Mouse (Mus musculus): ENCODE results near the gene Zfp819.
"Not testable (repeated sequence)": the region's sequence is repeated elsewhere in the genome, so short reads cannot be mapped to it uniquely, and the experiment has no call there.

The Zfp819 gene

GRCm38 (mm10) chr7:43643046-43643652 is 36.2 kb downstream of the Zfp819 start:
- no peak for DNase-seq (ENCODE audit: low spot score in 2 of 2)

- no peak for DNase-seq (ENCODE audit: low spot score in 2 of 2)
These were observed 45.7 kb downstream of the Zfp819 start for GRCm38 (mm10) chr7:43652683-43653082.

- DNase-seq (ENCODE audit: low spot score in 2 of 2), result no peak
These were observed 47.5 kb downstream of the Zfp819 start for GRCm38 (mm10) chr7:43654519-43654918.

GRCm38 (mm10) chr7:43656232-43656631 is 49.3 kb downstream of the Zfp819 start:
- no peak for DNase-seq (ENCODE audit: low spot score in 2 of 2)

- DNase-seq (ENCODE audit: low spot score in 2 of 2), result no peak
These were observed 53.0 kb downstream of the Zfp819 start, which contains the start of gene Siglece for GRCm38 (mm10) chr7:43660002-43660401. Gene Siglece (minus strand): TSS chr7:43660161.

- no peak for DNase-seq (ENCODE audit: low spot score in 2 of 2)
These were observed 55.8 kb downstream of the Zfp819 start for GRCm38 (mm10) chr7:43662804-43663203.

GRCm38 (mm10) chr7:43667221-43667620 is 60.3 kb downstream of the Zfp819 start:
- DNase-seq (ENCODE audit: low spot score in 2 of 2), result not testable (repeated sequence)
